Mouse (Mus musculus) heart, adult 9 months (tissue): Measurements from ENCODE around the gene Nanos2.
A peak's percentile ranks its signal among the peaks of the same experiment; 100 is the strongest.

Experiments
- DNase-seq, 2 experiments: peaks; one replicate each; pipeline ENCODE4 v3.0.0; 2022; ENCODE audit warnings: low spot score in 2 of 2

Gene Nanos2

DNA sequence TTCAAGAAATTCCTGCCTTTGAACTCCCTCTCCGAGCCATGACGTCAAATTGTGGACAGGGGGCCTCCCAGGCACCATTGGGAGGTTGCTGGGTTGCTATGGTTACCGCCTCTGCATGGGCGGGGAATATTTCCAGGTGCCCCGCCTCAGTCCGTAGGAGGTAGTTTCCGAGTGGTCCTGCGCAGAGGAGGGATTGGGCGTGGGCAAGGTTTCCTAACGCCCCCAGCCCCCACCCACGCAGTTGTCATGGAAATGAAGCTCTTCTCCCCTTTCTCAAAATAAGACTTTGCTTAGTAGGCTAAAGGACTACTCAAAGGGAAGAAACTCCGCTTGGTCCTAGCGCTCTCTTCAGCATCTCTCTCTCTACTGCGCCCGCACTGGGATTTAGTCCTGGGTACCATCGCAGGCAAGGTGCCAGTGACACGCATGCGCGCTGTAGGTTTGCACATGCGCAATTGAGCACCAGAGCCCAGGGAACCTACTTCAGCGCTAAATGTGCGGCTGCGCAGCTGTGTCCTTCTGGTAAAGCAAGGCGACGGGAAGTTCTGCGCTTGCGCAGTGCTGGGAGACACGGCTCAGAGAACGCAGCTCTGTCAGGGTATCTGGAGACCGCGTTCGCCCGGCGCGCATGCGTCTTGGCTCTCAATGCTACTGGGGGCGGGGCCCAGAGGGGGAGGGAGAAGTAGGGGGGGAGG lies 3.5 kb downstream of the Nanos2 start, which contains the start of gene Mypop:
TSS of gene Mypop (plus strand) at position 645 of the 695 bp plus-strand sequence.
- DNase-seq: peak; percentile 100

DNA sequence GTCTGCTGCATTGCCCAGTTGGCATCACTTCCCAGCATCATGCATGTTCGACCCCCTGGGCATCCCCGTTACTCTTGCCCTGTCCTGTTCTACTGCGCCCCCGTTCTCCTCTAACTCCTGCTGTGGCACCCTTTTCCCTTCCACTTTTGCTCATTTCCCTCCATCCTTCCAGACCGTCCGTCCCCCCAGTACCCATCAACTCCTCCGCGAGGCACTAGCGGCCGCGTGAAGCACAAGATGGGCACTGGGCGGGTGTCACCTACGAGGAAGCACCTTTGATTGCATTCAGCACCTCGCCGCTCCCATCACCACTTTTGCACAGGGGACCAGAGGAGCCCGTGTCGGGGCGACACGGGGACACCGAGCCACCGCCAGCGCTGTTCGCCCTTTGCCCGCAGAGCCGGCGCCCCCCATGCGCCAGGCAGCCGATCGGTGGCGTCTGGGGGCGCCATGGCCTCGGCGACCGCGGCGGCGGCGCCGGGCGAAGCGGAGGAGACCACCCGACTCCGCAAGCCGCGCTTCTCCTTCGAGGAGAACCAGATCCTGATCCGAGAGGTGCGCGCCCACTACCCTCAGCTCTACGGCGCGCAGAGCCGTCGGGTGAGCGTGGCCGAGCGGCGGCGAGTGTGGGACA lies 4.6 kb downstream of the Nanos2 start:
- DNase-seq: peak; percentile 28 to 42

DNA sequence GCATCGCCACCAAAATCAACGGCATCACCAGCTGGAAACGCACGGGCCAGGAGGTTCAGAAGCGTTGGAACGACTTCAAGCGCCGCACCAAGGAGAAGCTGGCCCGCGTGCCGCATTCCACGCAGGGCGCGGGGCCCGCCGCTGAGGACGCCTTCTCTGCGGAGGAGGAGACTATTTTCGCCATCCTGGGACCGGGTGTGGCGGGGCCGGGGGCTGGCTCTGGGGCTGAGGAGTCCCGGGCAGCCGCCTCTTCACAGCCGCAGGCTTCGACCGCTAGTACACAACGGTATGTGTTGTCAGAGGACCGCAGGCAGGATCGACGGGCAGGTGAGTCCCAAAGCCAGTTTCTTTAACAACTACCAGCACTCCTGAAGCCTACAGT lies 5.1 kb downstream of the Nanos2 start:
- peak; percentile 13 to 25 for DNase-seq

DNA sequence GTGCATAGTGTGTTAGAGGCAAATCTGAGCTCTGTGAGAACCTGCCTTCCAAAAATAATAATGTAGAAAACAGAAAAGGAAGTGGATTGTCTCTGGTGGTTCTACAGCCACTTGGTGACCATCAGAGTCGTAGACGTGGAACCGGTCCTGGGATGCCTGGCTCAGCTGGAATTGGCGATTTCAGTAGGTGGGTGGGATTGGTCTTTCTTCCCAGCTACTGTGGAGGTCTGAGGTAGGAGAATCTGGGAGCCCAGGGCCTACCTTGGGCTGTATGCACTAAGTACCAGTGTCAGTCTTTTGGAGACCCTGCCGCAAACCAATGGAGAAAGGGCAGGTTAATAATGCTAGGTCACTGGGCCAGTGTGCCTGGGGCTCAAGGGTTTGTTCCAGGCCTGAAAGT lies 5.8 kb downstream of the Nanos2 start:
- no peak for DNase-seq

DNA sequence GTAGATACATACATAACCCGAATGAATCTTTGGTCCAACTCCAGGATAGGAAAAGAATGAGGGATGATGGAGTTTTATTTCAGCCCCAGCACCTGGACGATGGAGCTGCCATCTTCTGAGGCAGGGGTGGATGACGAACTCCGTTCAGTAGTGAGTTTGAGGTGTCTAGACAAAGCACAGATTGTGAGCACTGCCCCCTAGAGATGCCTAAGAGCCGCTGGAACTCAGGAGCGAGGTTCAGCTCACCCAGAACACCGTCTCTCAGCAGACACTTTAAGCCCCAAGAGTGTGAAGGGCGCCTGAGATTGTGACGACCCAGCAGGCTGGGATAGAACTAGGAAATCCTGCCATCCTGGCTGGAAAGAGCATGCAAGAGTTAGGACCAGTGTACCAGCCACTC lies 11.6 kb downstream of the Nanos2 start:
- DNase-seq: no peak

DNA sequence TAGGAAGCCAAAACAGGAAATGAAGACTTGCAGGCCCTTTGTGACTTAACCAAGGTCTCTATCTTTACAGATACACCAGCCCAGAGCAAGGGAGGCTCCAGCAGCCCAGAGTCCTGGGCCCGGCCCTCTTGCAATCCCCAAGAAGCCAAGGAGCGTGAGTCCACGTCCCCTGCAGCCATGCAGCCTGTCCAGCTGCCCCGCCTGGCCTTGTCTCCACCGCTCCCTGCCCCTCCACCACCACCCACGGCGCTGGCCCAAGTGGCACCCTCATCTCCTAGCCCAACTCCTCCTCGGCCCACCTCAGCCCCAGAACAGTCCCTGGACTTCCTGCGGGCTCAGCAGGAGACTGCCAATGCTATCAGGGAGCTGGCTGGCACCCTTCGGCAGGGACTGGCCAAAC lies 13.2 kb downstream of the Nanos2 start:
- DNase-seq: peak in 1 of 2 experiments; percentile 14

DNA sequence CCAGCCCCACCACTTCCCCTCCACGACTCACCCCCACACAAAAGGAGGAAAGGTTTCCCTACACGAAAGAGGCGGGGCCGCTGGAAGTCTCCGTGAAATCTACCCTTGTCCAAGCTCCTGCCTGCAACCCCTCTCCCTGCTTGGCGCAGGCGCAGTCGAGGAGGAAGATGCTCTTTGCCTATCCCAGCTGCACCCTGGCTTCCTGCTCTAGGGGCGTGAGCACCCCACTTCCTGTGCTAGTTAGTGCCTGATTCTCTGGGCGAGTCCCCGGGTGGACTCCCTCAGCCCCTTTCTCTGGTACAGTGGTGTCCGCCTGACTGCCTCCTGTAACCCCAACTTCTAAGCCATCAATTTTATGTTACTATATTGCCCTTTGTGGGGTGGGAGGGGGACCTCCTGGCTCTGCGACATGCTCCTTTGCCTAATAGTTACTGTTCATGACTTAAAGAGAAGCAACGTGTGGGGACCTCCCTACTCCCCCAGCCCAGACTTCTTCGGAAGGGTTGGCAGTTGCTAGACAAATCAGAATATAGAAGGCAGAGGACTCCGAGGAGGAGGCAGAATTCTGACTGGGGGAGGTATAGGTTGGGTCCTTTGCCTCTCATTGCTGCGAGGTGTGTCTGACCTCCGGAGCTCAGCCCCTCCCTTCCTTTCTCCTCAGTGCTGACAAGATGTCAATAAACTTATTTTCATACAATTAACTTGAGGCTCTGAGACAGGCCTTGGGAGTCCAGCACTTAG lies 14.0 kb downstream of the Nanos2 start:
- peak; percentile 81 to 90 for DNase-seq

DNA sequence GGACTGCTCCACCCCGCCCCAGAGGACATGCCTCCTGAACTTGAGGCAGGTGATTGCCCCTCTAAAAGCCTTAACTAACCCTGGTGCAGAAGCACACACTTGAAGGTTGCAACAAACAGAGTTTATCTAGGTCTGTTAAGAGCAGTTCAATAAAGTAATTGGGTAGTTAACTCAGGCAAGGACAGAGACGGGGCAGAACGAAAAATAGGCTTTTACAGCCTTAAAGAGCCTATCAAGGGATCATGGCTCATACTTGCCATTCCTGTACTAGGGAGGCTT lies 14.5 kb downstream of the Nanos2 start:
- no peak for DNase-seq

DNA sequence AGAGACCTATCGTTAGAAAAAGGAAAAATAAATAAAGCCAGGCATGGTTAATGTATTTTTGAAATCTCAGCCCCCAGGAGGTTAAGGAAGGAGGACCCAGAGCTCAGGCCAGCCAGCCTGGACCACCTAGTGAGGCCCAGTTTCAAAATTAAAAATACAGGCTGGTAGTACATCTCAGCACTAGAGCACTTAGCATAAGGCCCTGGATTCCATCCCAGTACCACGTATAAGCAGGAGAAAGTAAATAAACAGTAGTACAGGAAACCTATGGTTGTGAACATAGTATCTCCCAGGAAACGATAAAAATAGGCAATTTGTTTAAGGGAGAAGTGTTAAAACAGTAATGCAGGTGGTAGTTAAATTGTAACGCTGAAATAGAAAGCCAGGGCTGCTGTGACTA lies 14.9 kb downstream of the Nanos2 start:
- no peak for DNase-seq

DNA sequence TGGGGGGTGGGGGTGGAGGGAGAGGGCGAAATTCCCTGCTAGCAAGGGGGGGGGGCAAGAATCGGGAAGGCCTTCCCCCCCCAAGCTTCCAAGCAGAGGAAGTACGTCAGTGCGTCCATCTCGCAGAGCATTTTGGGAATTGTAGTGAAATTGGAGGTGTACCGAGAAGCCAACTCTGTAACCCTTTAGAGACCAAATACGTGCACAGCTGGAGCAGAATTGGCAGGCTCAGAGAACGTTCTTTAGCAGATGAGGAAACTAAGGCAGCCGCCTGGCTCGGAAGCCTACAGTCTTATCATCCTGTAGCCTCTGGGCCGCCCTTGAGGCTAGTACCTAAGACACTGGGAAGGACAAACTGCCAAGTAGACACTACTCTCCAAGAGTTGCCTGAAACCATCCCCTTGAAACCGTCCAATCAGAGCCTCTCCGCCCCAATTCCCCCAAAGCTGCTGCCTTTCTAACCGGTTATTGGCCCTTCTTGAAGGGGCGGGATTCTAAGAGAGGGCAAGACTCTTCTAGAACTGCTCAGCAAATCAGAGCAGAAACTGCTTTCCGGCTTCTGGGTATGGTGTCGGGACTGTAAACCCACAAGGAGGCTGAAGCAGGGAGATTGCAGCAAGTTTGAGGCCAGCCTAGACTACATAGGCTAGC lies 15.8 kb downstream of the Nanos2 start:
- peak; percentile 82 to 89 for DNase-seq

DNA sequence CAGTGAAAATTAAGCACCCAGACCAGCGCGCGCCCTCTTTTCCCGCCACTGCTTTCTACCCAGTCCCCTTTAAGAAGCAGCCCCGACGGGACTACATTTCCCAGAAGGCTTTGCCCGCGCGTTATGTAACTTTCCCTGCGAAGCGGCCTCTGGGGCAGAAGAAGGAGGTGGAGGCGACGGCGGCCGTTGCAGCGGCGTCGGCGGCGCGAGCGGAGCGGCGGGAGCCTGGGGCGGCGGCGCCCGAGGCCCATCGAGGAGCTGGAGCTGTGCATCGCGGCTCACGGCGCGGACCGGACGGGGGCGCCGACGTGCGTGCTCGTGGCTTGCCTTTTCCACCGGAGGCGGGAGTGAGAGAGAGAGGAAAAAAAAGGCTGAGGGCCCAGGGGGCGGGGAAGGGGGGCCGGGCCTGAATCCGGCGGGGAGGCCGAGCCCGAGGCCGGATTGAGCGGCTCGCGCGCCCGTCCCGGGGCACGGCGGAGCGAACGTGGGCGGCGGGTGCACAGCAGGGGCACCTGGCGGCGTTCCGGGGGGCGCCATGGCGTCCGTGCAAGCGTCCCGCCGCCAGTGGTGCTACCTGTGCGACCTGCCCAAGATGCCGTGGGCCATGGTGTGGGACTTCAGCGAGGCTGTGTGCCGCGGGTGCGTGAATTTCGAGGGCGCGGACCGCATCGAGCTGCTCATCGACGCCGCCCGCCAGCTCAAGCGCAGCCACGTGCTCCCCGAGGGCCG lies 16.9 kb downstream of the Nanos2 start, which contains the start of gene Irf2bp1:
TSS of gene Irf2bp1 (plus strand) at position 143 of the 729 bp plus-strand sequence.
- DNase-seq: peak; percentile 95

DNA sequence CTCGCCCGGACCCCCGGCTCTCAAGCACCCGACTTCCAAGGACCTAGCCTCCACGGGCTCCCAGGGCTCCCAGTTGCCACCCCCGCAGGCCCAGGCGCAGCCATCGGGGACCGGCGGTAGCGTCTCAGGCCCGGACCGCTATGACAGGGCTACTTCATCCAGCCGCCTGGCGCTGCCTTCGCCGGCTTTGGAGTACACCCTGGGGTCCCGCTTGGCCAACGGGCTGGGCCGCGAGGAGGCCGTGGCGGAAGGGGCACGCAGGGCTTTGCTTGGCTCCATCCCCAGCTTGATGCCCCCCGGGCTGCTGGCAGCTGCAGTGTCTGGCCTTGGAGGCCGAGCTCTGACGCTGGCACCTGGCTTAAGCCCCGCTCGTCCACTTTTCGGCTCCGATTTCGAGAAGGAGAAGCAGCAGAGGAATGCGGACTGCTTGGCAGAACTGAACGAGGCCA lies 17.5 kb downstream of the Nanos2 start:
- DNase-seq: no peak

DNA sequence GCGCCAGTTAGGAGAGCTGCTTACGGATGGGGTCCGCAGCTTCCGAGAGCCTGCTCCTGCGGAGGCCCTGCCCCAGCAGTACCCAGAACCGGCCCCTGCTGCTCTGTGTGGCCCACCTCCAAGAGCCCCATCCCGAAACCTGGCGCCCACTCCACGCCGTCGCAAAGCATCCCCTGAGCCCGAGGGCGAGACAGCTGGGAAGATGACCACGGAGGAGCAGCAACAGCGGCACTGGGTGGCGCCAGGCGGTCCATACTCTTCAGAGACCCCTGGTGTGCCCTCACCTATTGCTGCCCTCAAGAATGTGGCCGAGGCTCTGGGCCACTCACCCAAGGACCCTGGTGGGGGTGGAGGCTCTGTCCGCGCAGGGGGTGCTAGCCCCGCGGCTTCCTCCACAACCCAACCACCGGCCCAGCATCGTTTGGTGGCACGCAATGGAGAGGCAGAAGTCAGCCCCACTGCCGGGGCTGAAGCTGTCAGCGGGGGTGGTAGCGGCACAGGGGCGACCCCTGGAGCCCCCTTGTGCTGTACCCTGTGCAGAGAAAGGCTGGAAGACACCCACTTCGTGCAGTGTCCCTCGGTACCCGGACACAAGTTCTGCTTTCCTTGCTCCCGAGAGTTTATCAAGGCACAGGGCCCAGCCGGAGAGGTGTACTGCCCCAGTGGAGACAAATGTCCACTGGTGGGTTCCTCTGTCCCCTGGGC lies 18.4 kb downstream of the Nanos2 start:
- no peak for DNase-seq

DNA sequence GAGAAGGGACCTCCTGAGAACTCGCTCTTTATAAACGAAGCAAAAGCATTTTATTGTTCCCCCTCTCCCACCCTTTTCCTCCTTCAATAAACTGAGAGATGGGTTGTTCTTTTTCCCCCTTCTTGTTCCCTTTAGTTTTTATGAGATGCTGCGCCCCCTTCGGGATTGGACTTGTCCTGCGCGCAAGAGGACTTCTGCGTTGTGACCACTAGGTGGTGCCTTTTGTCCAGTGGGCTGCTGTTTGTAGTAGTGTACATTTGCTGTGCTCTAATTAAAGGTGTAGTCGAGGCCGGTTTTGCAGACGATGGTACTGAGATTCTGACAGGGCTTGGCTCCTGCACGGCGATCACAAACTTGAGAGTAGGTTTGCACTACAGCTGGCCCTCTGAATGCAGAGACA lies 19.3 kb downstream of the Nanos2 start:
- DNase-seq: peak; percentile 64 to 87

DNA sequence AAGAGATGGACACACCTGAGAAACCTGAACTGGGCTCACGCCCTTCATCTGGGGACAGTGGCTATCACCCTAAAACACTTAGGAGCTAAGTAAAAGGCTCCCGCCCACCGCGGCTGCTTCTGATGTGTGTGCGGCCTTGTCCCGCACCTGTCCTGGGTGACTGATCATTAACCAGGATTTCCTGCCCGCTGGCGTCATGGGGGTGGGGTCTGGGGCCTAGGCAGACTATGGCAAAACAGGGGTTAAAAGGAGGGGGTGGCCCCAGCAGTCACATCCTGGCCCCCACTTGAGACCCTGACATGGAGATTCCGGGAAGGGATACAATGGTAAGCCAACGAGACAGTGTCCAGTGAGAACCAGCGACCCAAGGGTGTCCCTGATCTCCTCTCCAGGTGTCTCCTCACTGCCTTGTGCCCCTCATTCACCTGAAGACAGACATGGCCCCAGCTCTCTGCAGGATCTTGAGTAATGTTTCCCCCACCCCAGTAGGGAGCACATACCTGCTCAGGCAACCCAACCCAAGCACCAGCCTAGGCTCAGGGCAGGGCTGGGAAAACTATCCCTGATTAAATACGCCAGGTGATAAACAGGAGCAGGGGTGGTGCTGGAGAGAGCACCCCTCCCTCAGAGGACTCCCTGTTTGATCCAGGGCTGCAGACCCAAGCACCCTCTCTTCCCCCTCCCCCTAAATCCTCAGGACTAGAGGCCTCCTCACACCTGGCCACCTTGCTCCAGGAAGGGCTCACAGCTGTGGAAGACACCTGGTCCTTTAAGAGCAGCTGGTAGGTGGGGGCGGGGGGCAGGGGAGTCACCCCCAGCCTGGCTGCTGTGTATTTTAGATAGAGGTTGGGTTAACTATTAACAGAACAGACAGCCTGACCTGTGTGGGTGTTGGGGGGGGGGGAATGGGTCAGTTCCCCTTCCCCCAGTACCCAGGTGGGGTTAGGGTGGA lies 20.1 kb downstream of the Nanos2 start:
- DNase-seq: no peak

DNA sequence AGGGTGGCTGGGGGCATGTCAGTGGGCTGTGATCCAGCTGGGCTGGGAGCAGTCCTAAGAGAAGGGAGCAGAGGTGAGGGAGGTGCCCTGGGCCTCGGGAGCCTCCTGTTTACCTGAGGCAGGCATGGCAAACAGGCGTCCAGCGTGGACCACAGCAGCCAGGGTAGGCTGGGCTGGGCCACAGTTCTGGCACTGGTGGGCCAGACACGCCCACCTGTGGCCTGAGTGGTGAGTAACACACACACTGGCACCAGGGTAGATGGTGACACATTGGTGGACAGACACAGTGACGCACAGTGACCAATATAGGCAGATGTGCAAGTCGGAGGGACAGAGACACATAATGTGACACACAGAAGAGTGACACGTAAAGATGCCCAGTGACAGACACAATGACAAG lies 23.4 kb downstream of the Nanos2 start:
- no peak for DNase-seq

DNA sequence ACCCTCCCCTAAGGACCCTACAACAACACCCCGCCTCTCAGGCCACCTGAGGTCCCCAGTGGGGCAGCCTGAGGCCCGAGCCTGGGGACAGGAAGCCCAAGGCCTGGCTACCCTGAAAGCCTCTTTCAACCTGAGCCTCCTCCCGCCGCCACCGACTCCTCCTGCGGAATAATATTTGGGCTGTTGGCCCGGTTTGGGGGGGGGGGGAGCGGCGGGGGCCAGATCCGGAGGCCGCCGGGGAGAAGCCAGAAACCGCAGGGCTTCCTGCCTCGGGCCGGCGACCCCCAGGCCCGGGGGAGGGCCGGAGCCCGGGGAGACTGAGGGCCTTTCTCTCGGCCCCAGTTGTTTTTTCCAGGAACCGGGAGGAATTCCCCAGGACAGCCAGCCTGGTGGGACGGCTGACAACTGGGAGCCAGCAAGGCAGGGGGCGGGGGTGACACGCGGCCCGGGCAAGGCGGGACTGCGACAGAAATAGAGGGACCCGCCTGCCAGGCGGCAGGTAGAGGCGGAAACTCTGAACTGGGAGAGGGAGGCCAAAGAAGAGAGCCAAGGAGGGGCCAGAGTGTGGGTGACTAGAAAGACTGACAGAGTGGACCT lies 24.9 kb downstream of the Nanos2 start:
- peak; percentile 46 to 57 for DNase-seq

DNA sequence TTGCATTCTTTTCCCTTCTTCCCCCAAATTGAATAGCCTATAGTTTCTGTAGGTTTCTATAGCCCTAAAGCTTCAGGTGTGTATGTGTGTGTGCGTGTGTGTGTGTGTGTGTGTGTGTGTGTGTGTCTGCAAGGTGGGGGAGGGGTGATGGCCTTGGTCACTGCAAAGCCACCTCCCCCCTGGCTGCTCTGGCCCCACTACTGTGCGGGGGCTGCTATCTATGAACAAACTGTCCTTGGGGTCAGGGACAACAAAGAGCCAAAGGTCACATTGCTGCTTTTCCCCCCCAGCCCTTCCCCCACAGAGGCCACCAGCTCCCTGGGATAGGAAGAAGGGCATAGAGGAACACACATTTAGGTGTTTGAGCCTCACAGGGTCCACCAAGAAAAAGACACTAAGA lies 25.7 kb downstream of the Nanos2 start:
- DNase-seq: no peak

DNA sequence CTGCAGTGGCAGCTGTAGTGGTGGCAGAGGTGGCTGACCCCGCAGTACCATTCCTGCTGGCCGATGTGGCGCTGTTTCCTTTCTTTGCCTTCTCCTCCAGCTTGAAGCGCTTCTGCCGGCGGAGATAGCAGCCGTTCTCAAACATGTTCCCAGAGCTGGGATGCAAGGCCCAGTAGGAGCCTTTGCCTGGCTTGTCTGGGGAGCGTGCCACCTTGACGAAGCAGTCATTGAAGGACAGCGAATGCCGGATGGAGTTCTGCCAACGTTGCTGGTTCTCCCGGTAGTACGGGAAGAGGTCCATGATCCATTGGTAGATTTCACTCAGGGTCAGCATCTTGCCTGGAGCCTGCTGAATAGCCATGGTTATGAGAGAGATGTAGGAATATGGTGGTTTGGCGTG lies 27.3 kb downstream of the Nanos2 start:
- DNase-seq: no peak

DNA sequence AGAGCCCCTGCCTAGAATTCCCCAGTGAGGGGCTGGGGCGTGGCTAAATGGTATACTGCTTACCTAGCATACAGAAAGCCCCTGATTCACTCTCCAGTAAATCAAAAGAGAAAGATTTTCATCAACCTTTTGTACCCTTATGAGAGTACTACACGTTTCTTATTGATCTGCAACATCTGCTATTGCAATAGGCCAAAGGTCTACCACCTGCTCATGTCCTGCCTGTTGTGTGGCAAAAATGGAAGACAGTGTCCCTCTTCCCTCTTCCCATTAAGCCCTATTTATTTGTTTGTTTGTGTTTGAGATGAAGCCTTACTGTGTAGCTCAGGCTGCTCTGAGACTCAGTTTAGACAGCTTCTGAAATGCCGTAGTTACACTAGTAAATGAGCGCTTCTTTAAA lies 28.8 kb downstream of the Nanos2 start:
- DNase-seq: no peak
